Mouse (Mus musculus): ENCODE results near the gene D030056L22Rik.

The D030056L22Rik gene

GRCm38 (mm10) chr19:18712153-18712865 is 684 bp upstream of the D030056L22Rik start:
- no peak for TF ChIP-seq GATA4 (IDR thresholded peaks at IDR 0.05; ENCODE audit: insufficient replicate concordance, low read length)

- no peak for TF ChIP-seq GATA4 (IDR thresholded peaks at IDR 0.05; ENCODE audit: insufficient replicate concordance, low read length)
Measured at GRCm38 (mm10) chr19:18716374-18716773, 3.4 kb downstream of the D030056L22Rik start.

GRCm38 (mm10) chr19:18720337-18720736 is 7.3 kb downstream of the D030056L22Rik start:
- no peak for TF ChIP-seq GATA4 (IDR thresholded peaks at IDR 0.05; ENCODE audit: insufficient replicate concordance, low read length)

GRCm38 (mm10) chr19:18725186-18725585 is 12.2 kb downstream of the D030056L22Rik start:
- no peak for TF ChIP-seq GATA4 (IDR thresholded peaks at IDR 0.05; ENCODE audit: insufficient replicate concordance, low read length)

GRCm38 (mm10) chr19:18730255-18730654 is 17.3 kb downstream of the D030056L22Rik start:
- TF ChIP-seq GATA4 (IDR thresholded peaks at IDR 0.05; ENCODE audit: insufficient replicate concordance, low read length): no peak

GRCm38 (mm10) chr19:18731077-18731476 is 18.1 kb downstream of the D030056L22Rik start:
- no peak for TF ChIP-seq GATA4 (IDR thresholded peaks at IDR 0.05; ENCODE audit: insufficient replicate concordance, low read length)

- TF ChIP-seq GATA4 (IDR thresholded peaks at IDR 0.05; ENCODE audit: insufficient replicate concordance, low read length): no peak
Measured at GRCm38 (mm10) chr19:18735901-18736300, 22.9 kb downstream of the D030056L22Rik start.

- TF ChIP-seq GATA4 (IDR thresholded peaks at IDR 0.05; ENCODE audit: insufficient replicate concordance, low read length): no peak
Measured at GRCm38 (mm10) chr19:18739146-18739545, 26.2 kb downstream of the D030056L22Rik start.

- TF ChIP-seq GATA4 (IDR thresholded peaks at IDR 0.05; ENCODE audit: insufficient replicate concordance, low read length): no peak
Measured at GRCm38 (mm10) chr19:18743946-18744345, 31.0 kb downstream of the D030056L22Rik start.

- TF ChIP-seq GATA4 (IDR thresholded peaks at IDR 0.05; ENCODE audit: insufficient replicate concordance, low read length): no peak
Measured at GRCm38 (mm10) chr19:18746576-18747340, 33.8 kb downstream of the D030056L22Rik start.

GRCm38 (mm10) chr19:18747379-18747778 is 34.4 kb downstream of the D030056L22Rik start:
- TF ChIP-seq GATA4 (IDR thresholded peaks at IDR 0.05; ENCODE audit: insufficient replicate concordance, low read length): no peak

GRCm38 (mm10) chr19:18749598-18750339 is 36.8 kb downstream of the D030056L22Rik start, which contains the start of gene Trpm6:
Gene Trpm6, plus strand, starts transcription at chr19:18749983.
- no peak for TF ChIP-seq GATA4 (IDR thresholded peaks at IDR 0.05; ENCODE audit: insufficient replicate concordance, low read length)

- TF ChIP-seq GATA4 (IDR thresholded peaks at IDR 0.05; ENCODE audit: insufficient replicate concordance, low read length): no peak
Measured at GRCm38 (mm10) chr19:18757191-18757590, 44.2 kb downstream of the D030056L22Rik start.

GRCm38 (mm10) chr19:18757706-18758105 is 44.7 kb downstream of the D030056L22Rik start:
- no peak for TF ChIP-seq GATA4 (IDR thresholded peaks at IDR 0.05; ENCODE audit: insufficient replicate concordance, low read length)

GRCm38 (mm10) chr19:18758269-18758668 is 45.3 kb downstream of the D030056L22Rik start:
- TF ChIP-seq GATA4 (IDR thresholded peaks at IDR 0.05; ENCODE audit: insufficient replicate concordance, low read length): no peak

All from liver, adult (tissue).